Mouse (Mus musculus) forebrain, embryonic 12.5 days (tissue): ENCODE data around the gene Tas2r135. TPM values are rescaled to one million over a fixed set of nuclear protein-coding genes. Genes with fewer than 3 reads are reported as not detected.

Experiments used
- ATAC-seq: fragments of 200-750 bp; cut with Nextera tagmentation; 2 replicates; pipeline ENCODE4 v1.8.0; 2017; ENCODE audit warnings: moderate TSS enrichment; ENCODE audit not compliant: low FRiP score
- H3K27ac ChIP-seq: fragments of 300-500 bp; sonication (generic); 2 replicates; pipeline ENCODE4 v1.5.1; 2016; ENCODE audit warnings: mild to moderate bottlenecking
- H3K27me3 ChIP-seq: fragments of 300-500 bp; sonication (generic); 2 replicates; pipeline ENCODE4 v1.6.1; 2016; ENCODE audit warnings: mild to moderate bottlenecking
- H3K36me3 ChIP-seq: fragments of 300-500 bp; sonication (generic); replicated peaks from 2 replicates; pipeline ENCODE4 v1.6.1; 2016; ENCODE audit warnings: mild to moderate bottlenecking
- H3K4me1 ChIP-seq: fragments of 300-500 bp; sonication (generic); 2 replicates; pipeline ENCODE4 v1.6.1; 2016
- H3K4me2 ChIP-seq: fragments of 300-500 bp; sonication (generic); 2 replicates; pipeline ENCODE4 v1.6.1; 2016; ENCODE audit warnings: mild to moderate bottlenecking, moderate library complexity
- H3K4me3 ChIP-seq: fragments of 300-500 bp; sonication (generic); replicated peaks from 2 replicates; pipeline ENCODE4 v1.5.1; 2016; ENCODE audit warnings: mild to moderate bottlenecking
- H3K9ac ChIP-seq: fragments of 300-500 bp; sonication (generic); 2 replicates; pipeline ENCODE4 v1.6.1; 2016; ENCODE audit warnings: mild to moderate bottlenecking
- H3K9me3 ChIP-seq: fragments of 300-500 bp; sonication (generic); 2 replicates; pipeline ENCODE4 v1.6.1; 2016
- whole genome bisulfite sequencing: fragments of 180-500 bp; shearing (Covaris S2); methylation state at CpG from one replicate; pipeline ENCODE4 v1.1.7; 2016; 5-methylcytosine and 5-hydroxymethylcytosine counted together
- polyA plus RNA-seq: library from polyadenylated mRNA; unstranded; fragments of >200 nt; fragmentation: Nextera tagmentation; extraction: Ambion mirVana; gene quantifications from 2 replicates; pipeline ENCODE4 v1.2.1, GENCODE M21; 2016

The Tas2r135 gene
- polyA plus RNA-seq, 1 experiment from 2014 or later: not detected

GRCm38 (mm10) chr6:42376504-42377019 lies 28.7 kb upstream of the Tas2r135 start:
- Histone ChIP-seq H3K4me1 (peaks cover 11% of the 10 kb centered on the region), H3K9me3 (no peaks in the 10 kb centered on the region), H3K27me3 (peaks cover 17% of the 10 kb centered on the region), H3K27ac (no peak overlapping the region), H3K4me2 (no peak overlapping the region), H3K9ac (no peak overlapping the region), H3K36me3 (no peaks in the 10 kb centered on the region), H3K4me3 (no peak overlapping the region)
- 81% methylated on average over 6 of the region's 6 CpGs for WGBS
- no peak for ATAC-seq

DNA sequence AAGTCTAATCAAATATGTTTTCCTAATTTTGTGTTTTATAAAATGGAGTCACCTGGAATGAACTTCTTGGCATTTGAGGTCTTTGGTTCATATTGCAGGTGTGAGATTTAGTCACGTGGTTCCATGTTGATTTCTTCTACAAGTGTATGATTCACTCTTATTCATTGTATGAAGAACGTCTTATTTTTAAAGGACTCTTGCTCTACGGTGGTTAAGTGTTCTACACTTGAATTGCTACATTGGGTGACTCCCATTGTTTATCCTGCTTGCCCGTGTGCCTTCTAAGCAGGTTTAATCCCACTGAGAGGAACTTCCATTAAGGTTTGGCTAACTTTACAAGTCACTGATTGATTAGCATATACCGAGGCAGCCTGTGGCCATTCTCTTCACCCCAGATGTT lies 28.0 kb upstream of the Tas2r135 start:
- no peak overlapping the region for H3K4me2 ChIP-seq
- no peak overlapping the region for H3K9ac ChIP-seq
- ATAC-seq: no peak
- no peaks in the 10 kb centered on the region for H3K9me3 ChIP-seq
- no peak overlapping the region for H3K4me3 ChIP-seq
- H3K36me3 ChIP-seq: no peaks in the 10 kb centered on the region
- peaks cover 11% of the 10 kb centered on the region for H3K4me1 ChIP-seq
- peaks cover 9% of the 10 kb centered on the region; the same call in 1 of the 2 replicates for H3K27me3 ChIP-seq
- 67% methylated on average over 5 of the region's 5 CpGs for WGBS
- no peak overlapping the region for H3K27ac ChIP-seq

DNA sequence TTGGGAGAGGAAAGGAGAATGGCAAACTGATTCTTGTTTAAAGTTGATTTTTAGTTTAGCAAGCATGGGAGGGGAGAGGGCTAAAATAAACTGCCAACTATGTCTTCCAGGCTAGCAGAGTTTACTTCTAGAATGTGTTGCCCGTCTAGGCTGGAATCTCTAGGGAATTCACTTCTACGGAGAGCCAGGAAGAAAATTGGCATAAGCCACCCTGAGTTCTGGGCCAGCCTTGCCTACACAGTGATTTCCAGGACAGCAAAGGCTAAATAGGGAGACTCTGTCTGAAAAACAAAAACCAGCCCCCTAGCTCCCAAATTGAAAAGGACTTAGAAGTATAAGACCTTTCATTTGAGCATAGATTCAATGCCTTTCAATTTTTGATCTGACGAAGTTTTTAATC lies 25.7 kb upstream of the Tas2r135 start:
- Histone ChIP-seq H3K27me3 (no peaks in the 10 kb centered on the region), H3K9ac (no peak overlapping the region), H3K4me2 (no peak overlapping the region), H3K9me3 (no peaks in the 10 kb centered on the region), H3K4me1 (no peaks in the 10 kb centered on the region), H3K27ac (no peak overlapping the region), H3K36me3 (no peaks in the 10 kb centered on the region), H3K4me3 (no peak overlapping the region)
- no peak for ATAC-seq
- 57% methylated on average over 3 of the region's 3 CpGs for WGBS

GRCm38 (mm10) chr6:42380416-42381144 lies 24.7 kb upstream of the Tas2r135 start:
- peak; percentile 39; the same call in 1 of the 2 replicates for ATAC-seq
- Histone ChIP-seq H3K9ac (no peak overlapping the region), H3K4me1 (no peaks in the 10 kb centered on the region), H3K27ac (no peak overlapping the region), H3K4me3 (no peak overlapping the region), H3K9me3 (no peaks in the 10 kb centered on the region), H3K4me2 (no peak overlapping the region; the same call in 1 of the 2 replicates), H3K27me3 (no peaks in the 10 kb centered on the region), H3K36me3 (no peaks in the 10 kb centered on the region)
- WGBS: 2% methylated on average over 8 of the region's 8 CpGs

- no peak overlapping the region for H3K4me3 ChIP-seq
- no peaks in the 10 kb centered on the region for H3K27me3 ChIP-seq
- H3K36me3 ChIP-seq: no peaks in the 10 kb centered on the region
- 25% methylated on average over 2 of the region's 2 CpGs for WGBS
- no peak overlapping the region for H3K27ac ChIP-seq
- H3K4me1 ChIP-seq: no peaks in the 10 kb centered on the region
- no peaks in the 10 kb centered on the region for H3K9me3 ChIP-seq
- no peak overlapping the region for H3K4me2 ChIP-seq
- H3K9ac ChIP-seq: no peak overlapping the region
- ATAC-seq: no peak
Measured at GRCm38 (mm10) chr6:42381221-42381620, 24.0 kb upstream of the Tas2r135 start.

DNA sequence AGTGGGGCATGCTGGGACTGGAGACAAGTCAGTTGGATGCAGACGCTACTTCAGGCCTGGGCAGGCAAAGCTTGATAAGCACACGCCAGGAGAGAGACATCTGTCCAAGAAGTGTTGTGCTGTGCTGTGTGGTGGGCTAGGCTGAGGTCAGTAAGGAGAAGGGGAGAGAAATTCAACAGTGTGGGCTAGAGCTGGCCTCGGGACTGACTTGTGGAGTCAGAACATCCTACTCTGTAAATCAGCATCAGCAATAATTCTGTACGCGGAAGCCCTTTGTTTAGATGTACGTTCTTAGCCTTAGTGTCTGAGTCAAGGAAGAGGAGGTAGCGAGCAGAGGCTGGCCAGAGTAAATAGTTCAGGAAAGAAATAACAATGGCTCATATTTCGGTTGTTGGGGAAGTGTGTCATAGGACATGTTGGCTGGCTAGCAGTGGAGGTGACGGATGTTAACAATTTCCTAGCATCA lies 23.3 kb upstream of the Tas2r135 start:
- H3K4me3 ChIP-seq: no peak overlapping the region
- H3K9me3 ChIP-seq: no peaks in the 10 kb centered on the region
- no peak overlapping the region for H3K4me2 ChIP-seq
- ATAC-seq: no peak
- no peak overlapping the region for H3K27ac ChIP-seq
- no peak overlapping the region for H3K9ac ChIP-seq
- 75% methylated on average over 9 of the region's 9 CpGs for WGBS
- H3K4me1 ChIP-seq: no peaks in the 10 kb centered on the region
- H3K27me3 ChIP-seq: no peaks in the 10 kb centered on the region
- no peaks in the 10 kb centered on the region for H3K36me3 ChIP-seq

DNA sequence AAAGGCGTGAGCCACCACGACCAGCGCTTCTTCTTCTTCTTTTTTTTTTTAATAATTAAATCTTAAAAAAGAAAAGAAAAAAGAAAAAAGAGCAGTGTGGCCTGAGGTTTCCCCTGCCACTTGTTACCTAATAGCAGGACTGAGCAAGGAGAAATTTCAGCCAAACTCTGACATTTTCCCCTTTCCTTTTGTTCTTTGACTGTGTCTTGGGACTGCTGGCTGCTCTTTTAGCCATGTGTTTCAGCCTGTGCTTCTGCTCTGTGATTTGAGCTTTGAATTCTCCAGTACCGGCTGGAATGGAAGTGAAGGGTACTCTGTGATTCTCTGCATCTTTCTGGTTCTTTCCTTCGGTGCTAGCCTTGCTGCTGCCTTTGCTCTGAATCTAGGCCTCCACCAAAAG lies 21.9 kb upstream of the Tas2r135 start:
- H3K36me3 ChIP-seq: no peaks in the 10 kb centered on the region
- 94% methylated on average over 5 of the region's 5 CpGs for WGBS
- no peak overlapping the region for H3K9ac ChIP-seq
- H3K27me3 ChIP-seq: no peaks in the 10 kb centered on the region
- H3K27ac ChIP-seq: no peak overlapping the region
- no peak overlapping the region for H3K4me3 ChIP-seq
- no peak overlapping the region for H3K4me2 ChIP-seq
- ATAC-seq: no peak
- no peaks in the 10 kb centered on the region for H3K9me3 ChIP-seq
- H3K4me1 ChIP-seq: no peaks in the 10 kb centered on the region

DNA sequence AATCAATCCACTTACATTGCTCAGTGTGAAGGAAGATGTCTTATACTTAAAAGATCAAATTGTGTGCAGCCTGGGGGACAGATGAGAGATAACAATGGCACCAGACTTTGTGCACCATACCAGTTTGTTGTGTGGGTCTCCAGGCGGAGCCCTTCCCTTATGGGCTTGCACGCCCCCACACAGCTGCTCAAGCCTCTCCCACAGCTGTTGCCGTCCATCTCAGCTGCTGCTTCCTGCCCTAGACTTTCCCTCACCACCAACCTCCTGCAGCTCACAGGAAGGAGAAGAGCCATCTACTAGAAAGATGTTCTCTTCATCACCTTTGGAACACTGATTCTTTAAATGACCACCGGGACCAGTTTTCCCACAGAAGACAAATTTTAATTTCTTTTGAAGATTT lies 19.6 kb upstream of the Tas2r135 start:
- no peak overlapping the region for H3K4me2 ChIP-seq
- whole genome bisulfite sequencing: 89% methylated on average over 4 of the region's 4 CpGs
- no peak overlapping the region for H3K27ac ChIP-seq
- no peak overlapping the region for H3K9ac ChIP-seq
- no peaks in the 10 kb centered on the region for H3K9me3 ChIP-seq
- no peak for ATAC-seq
- no peaks in the 10 kb centered on the region for H3K27me3 ChIP-seq
- H3K4me1 ChIP-seq: no peaks in the 10 kb centered on the region
- no peak overlapping the region for H3K4me3 ChIP-seq
- no peaks in the 10 kb centered on the region for H3K36me3 ChIP-seq

DNA sequence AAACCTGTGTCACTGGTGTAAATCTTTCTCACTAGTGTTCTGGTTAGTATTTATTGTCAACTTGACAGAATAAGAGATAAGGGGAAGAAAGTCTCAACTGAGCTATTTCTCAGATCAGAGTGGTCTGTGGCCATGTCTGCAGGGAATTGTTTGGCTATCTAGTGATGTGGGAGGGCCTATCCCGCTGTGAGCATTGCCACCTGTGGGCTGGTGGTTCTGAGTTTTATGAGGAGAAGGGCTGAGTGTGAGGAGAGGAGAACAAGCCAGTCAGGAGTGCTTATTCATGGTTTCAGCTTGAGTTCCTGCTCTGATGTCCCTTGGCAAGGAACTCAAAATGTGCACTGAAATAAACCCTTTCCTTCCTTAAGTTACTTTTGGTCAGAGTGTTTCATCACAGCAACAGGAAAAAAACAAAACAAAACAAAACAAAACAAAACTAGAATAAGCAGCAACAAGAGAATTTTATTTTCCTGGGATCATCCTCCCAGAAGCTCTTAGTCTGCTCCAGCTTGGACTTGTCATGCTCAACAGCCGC lies 13.4 kb upstream of the Tas2r135 start:
- H3K9me3 ChIP-seq: no peaks in the 10 kb centered on the region
- WGBS: 58% methylated on average over 2 of the region's 2 CpGs
- no peak overlapping the region for H3K9ac ChIP-seq
- no peak overlapping the region for H3K27ac ChIP-seq
- H3K27me3 ChIP-seq: no peaks in the 10 kb centered on the region
- no peaks in the 10 kb centered on the region for H3K36me3 ChIP-seq
- ATAC-seq: no peak
- no peak overlapping the region for H3K4me2 ChIP-seq
- H3K4me3 ChIP-seq: no peak overlapping the region
- no peaks in the 10 kb centered on the region for H3K4me1 ChIP-seq

DNA sequence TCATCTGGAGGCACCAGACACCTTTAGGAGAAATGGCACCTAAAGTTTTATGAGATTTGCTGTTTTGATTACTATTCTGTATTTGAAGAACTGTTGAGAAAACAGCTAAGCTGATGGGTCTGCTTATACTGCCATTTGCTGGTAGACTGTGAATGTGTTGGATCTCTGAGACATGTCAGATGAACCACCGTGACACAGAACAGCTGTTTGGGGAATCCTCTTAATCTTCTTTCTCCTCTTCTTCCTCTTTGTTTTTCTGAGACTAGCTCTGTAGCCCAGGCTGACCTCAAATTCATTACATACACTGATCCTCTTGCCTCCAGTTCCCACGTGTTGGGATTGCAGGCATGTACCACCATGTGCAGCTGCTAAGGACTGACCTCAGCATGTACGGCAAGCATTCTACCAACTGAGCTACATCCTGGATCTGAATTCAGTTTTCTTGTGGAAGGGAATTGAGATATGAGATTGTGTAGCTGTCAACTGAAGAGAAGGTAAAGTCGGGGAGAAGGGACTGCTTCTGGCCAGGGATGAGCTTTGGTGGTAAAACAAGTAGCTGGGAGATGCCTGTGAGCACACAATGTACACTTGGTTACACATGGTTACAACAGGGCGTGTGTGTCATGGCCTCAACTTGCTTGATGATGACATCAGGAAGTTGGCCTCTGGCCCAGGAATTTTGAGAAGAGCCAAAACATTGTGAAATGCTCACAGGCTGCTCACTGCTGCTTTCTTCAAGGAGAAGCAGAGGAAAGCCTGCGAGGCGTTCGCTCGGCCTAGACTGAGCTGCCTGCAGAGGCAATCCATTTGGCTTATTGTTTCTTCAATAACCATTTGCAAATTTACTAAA lies 9.0 kb upstream of the Tas2r135 start:
- Histone ChIP-seq H3K36me3 (no peaks in the 10 kb centered on the region), H3K9ac (no peak overlapping the region), H3K27ac (no peak overlapping the region), H3K9me3 (no peaks in the 10 kb centered on the region), H3K4me3 (no peak overlapping the region), H3K4me1 (no peaks in the 10 kb centered on the region), H3K4me2 (no peak overlapping the region), H3K27me3 (no peaks in the 10 kb centered on the region)
- ATAC-seq: no peak
- 79% methylated on average over 9 of the region's 9 CpGs for WGBS

GRCm38 (mm10) chr6:42397041-42397657 lies 8.1 kb upstream of the Tas2r135 start:
- ATAC-seq: no peak
- 76% methylated on average over 3 of the region's 3 CpGs for WGBS

GRCm38 (mm10) chr6:42398285-42398684 lies 6.9 kb upstream of the Tas2r135 start:
- Histone ChIP-seq H3K4me2 (no peak overlapping the region), H3K4me1 (no peaks in the 10 kb centered on the region), H3K9ac (no peak overlapping the region), H3K4me3 (no peak overlapping the region), H3K9me3 (no peaks in the 10 kb centered on the region), H3K27me3 (no peaks in the 10 kb centered on the region), H3K36me3 (no peaks in the 10 kb centered on the region), H3K27ac (no peak overlapping the region)
- no peak for ATAC-seq
- WGBS: 89% methylated on average over 3 of the region's 3 CpGs

More at GRCm38 (mm10) chr6:42397041-42397657, 8.1 kb upstream of the Tas2r135 start:
- no peaks in the 10 kb centered on the region for H3K9me3 ChIP-seq
- no peaks in the 10 kb centered on the region for H3K27me3 ChIP-seq
- no peak overlapping the region for H3K9ac ChIP-seq
- no peak overlapping the region for H3K4me3 ChIP-seq
- H3K36me3 ChIP-seq: no peaks in the 10 kb centered on the region
- no peak overlapping the region for H3K4me2 ChIP-seq
- no peaks in the 10 kb centered on the region for H3K4me1 ChIP-seq
- H3K27ac ChIP-seq: no peak overlapping the region
